ENCODE assay signal across 16 mouse cellular contexts in genomic region chr7:125453671-125454070, GRCm38 (mm10).
"Had no signal": no experiment of that assay in that cellular context is flagged by ENCODE, and none has a peak within 500 bp of the region (broad histone marks: within the 10 kb centered on the region; RNA-seq: fewer than 3 reads in every experiment).

No protein-coding gene starts in this region.

- DNase-seq: lung, adult 18-20 months; lung, embryonic 14.5 days; lung, postnatal 10 days; lung, postnatal 4 days; midbrain, embryonic 14.5 days; retina, postnatal 1 day; right cerebral cortex, adult 18-20 months; right cerebral cortex, postnatal 25 days; right cerebral cortex, postnatal 4 days; spleen, adult 18-20 months; thymus, adult 18-20 months; thymus, postnatal 14 days had no signal

- H3K9ac ChIP-seq: liver, embryonic 14.5 days; lung, embryonic 14.5 days; midbrain, embryonic 12.5 days had no signal

- H3K4me2 ChIP-seq: lung, embryonic 14.5 days; midbrain, embryonic 12.5 days had no signal

- H3K27me3 ChIP-seq: midbrain, embryonic 12.5 days had no signal

- H3K4me3 ChIP-seq: midbrain, embryonic 10.5 days; midbrain, embryonic 12.5 days; myocyte had no signal

- H3K4me1 ChIP-seq: midbrain, embryonic 10.5 days; midbrain, embryonic 12.5 days had no signal

- H3K27ac ChIP-seq: liver, embryonic 14.5 days; midbrain, embryonic 10.5 days; midbrain, embryonic 12.5 days had no signal

- H3K9me3 ChIP-seq: midbrain, embryonic 10.5 days; midbrain, embryonic 12.5 days had no signal
